Mouse (Mus musculus): ENCODE measurements around the gene Hs3st1. TPM values are rescaled to one million over a fixed set of nuclear protein-coding genes. Genes with fewer than 3 reads are reported as not detected.

The Hs3st1 gene
- polyA plus RNA-seq, 1 experiment = 63.3 TPM

- DNase-seq (ENCODE audit: extremely low spot score in 1 of 2, low spot score in 1 of 2) = no peak
Observed at GRCm38 (mm10) chr5:39608260-39608659, 147.0 kb downstream of the Hs3st1 start.

- no peak for DNase-seq (ENCODE audit: extremely low spot score in 1 of 2, low spot score in 1 of 2)
Observed at GRCm38 (mm10) chr5:39594737-39595136, 160.5 kb downstream of the Hs3st1 start.
